Mouse (Mus musculus) bone marrow, adult 2 months (tissue): ENCODE results near the gene Mgat1.

Source experiments
- CTCF ChIP-seq: fragments of 200-500 bp; IDR thresholded peaks from 2 replicates; pipeline ENCODE4 v1.5.1; 2011; ENCODE audit warnings: low read length, control low read depth; ENCODE audit not compliant: control insufficient read depth, insufficient read depth
- POLR2A ChIP-seq: fragments of 200-500 bp; IDR thresholded peaks from 2 replicates; pipeline ENCODE4 v1.6.1; 2011; ENCODE audit warnings: low read depth, mild to moderate bottlenecking, control low read depth, low read length, borderline replicate concordance; ENCODE audit not compliant: control insufficient read depth

GRCm38 (mm10) chr11:49213505-49213904 lies 30.5 kb upstream of the Mgat1 start:
- no peak for TF ChIP-seq POLR2A
- TF ChIP-seq CTCF: no peak
